13 mouse cellular contexts compared by ENCODE assay signal in the genomic region with DNA sequence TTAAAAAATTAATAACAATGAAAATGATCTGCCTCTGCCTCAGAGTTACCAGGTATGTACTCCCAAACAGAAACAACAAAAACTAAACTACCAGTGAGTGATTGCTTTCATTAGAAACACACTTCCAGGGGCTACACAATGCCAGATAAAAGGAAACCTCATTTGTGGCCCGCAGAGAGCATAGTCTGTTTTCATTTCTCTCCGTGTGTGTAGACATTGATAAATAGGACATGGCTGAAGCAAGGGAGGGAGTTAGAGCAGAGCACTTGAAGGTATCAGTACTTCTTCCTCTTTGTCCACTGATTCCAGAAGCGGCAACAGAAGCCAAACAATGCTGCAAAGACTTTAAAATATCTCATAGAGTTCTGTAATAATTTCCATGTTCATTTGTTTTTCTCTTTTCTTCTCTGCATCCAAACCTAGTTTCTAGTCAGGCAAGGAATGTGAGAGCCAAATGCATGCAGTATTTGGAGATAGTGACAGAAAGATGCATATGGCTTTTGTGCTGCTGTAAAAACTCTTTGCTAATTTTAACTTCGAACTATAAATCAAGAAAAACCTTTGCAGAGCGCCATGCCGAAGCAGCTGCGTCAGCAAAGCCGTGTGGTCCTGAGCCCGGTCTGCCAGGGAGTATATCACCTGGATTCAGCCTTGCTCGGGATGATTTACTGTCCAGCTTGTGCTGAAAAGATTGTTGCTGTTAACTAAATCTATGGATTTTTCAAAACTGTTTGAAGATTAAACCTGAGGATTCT.
DNase-seq lines count a peak whose midpoint lies in the region; ATAC-seq and TF ChIP-seq lines count a peak whose summit lies in the region.
"Had no signal": no experiment of that assay in that cellular context is flagged by ENCODE, and none has a peak within 500 bp of the region (broad histone marks: within the 10 kb centered on the region; RNA-seq: fewer than 3 reads in every experiment).

No protein-coding gene starts in this region.

- no peaks in the 10 kb centered on the region for H3K27me3 ChIP-seq in forebrain, postnatal 0 days (ENCODE audit: insufficient read depth, low read length)
- H3K27me3 ChIP-seq in forebrain, embryonic 13.5 days, result no peaks in the 10 kb centered on the region
- H3K27me3 ChIP-seq in intestine, embryonic 16.5 days (replicated peaks; ENCODE audit: control insufficient read depth, insufficient read depth, low read length), result no peaks in the 10 kb centered on the region
- no peaks in the 10 kb centered on the region for H3K27me3 ChIP-seq in stomach, embryonic 15.5 days (replicated peaks)
- H3K27me3 ChIP-seq: embryonic facial prominence, embryonic 15.5 days; heart, embryonic 15.5 days; midbrain, embryonic 12.5 days had no signal

- no peak for DNase-seq in forebrain, postnatal 0 days
- no peak for DNase-seq in left cerebral cortex, adult 2 months (ENCODE audit: extremely low spot score in 1 of 2, low spot score in 2 of 2)
- DNase-seq in left cerebral cortex, postnatal 4 days, result no peak
- DNase-seq in thymus, postnatal 10 days (ENCODE audit: low spot score in 2 of 2), result no peak
- DNase-seq in gastrocnemius, adult 2 months, result no peak
- DNase-seq: cerebellum, postnatal 10 days; kidney, adult 9 months had no signal

- ATAC-seq in forebrain, postnatal 0 days, result peak; percentile 56
- no peak for ATAC-seq in forebrain, embryonic 13.5 days
- no peak for ATAC-seq in intestine, embryonic 16.5 days
- ATAC-seq in stomach, embryonic 15.5 days (ENCODE audit: insufficient read depth, low FRiP score, low read depth), result peak; percentile 53; the same call in 1 of the 2 replicates

- H3K9ac ChIP-seq in forebrain, postnatal 0 days, result no peak overlapping the region
- no peak overlapping the region for H3K9ac ChIP-seq in forebrain, embryonic 13.5 days
- H3K9ac ChIP-seq in intestine, embryonic 16.5 days (ENCODE audit: low read depth, low read length), result no peak overlapping the region
- H3K9ac ChIP-seq in stomach, embryonic 15.5 days, result no peak overlapping the region
- H3K9ac ChIP-seq: embryonic facial prominence, embryonic 15.5 days; heart, embryonic 15.5 days; midbrain, embryonic 12.5 days had no signal

- 53% methylated on average over 10 of the region's 10 CpGs for WGBS in forebrain, postnatal 0 days
- WGBS in forebrain, embryonic 13.5 days, result 75% methylated on average over 10 of the region's 10 CpGs
- 33% methylated on average over 10 of the region's 10 CpGs for WGBS in intestine, embryonic 16.5 days
- WGBS in stomach, embryonic 15.5 days, result 31% methylated on average over 10 of the region's 10 CpGs

- intact Hi-C loops in left cerebral cortex, adult 2 months (cut with DNase I), result loop anchor here (2.0 to 5.0 kb wide), 2 partner anchors 68 to 92 kb away; partner anchors contain the start of gene Mettl24
- intact Hi-C loops in left cerebral cortex, postnatal 4 days (cut with DNase I), result no loop called here
- intact Hi-C loops in gastrocnemius, adult 2 months (cut with DNase I), result no loop called here

- H3K9me3 ChIP-seq in forebrain, postnatal 0 days (ENCODE audit: low read length), result no peaks in the 10 kb centered on the region
- H3K9me3 ChIP-seq in forebrain, embryonic 13.5 days (replicated peaks), result no peaks in the 10 kb centered on the region
- no peaks in the 10 kb centered on the region for H3K9me3 ChIP-seq in intestine, embryonic 16.5 days (ENCODE audit: control insufficient read depth, low read length)
- no peaks in the 10 kb centered on the region for H3K9me3 ChIP-seq in stomach, embryonic 15.5 days
- H3K9me3 ChIP-seq: embryonic facial prominence, embryonic 15.5 days; heart, embryonic 15.5 days; midbrain, embryonic 12.5 days had no signal

- peaks cover 6% of the 10 kb centered on the region; the same call in 1 of the 2 replicates for H3K4me1 ChIP-seq in forebrain, postnatal 0 days (ENCODE audit: insufficient read depth)
- peaks cover 9% of the 10 kb centered on the region for H3K4me1 ChIP-seq in forebrain, embryonic 13.5 days
- no peaks in the 10 kb centered on the region for H3K4me1 ChIP-seq in intestine, embryonic 16.5 days (ENCODE audit: control insufficient read depth, insufficient read depth, low read length)
- H3K4me1 ChIP-seq in stomach, embryonic 15.5 days, result no peaks in the 10 kb centered on the region
- H3K4me1 ChIP-seq: embryonic facial prominence, embryonic 15.5 days had no signal

- H3K4me2 ChIP-seq in forebrain, postnatal 0 days (ENCODE audit: low read depth), result no peak overlapping the region
- no peak overlapping the region for H3K4me2 ChIP-seq in forebrain, embryonic 13.5 days
- H3K4me2 ChIP-seq in intestine, embryonic 16.5 days (ENCODE audit: low read depth, low read length), result peak overlapping the region; percentile 30
- H3K4me2 ChIP-seq in stomach, embryonic 15.5 days, result peak overlapping the region; percentile 32; the same call in 1 of the 2 replicates
- H3K4me2 ChIP-seq: embryonic facial prominence, embryonic 15.5 days; heart, embryonic 15.5 days; midbrain, embryonic 12.5 days had no signal

- H3K36me3 ChIP-seq in forebrain, postnatal 0 days (ENCODE audit: insufficient read depth), result no peaks in the 10 kb centered on the region
- no peaks in the 10 kb centered on the region for H3K36me3 ChIP-seq in forebrain, embryonic 13.5 days (ENCODE audit: poor library complexity, severe bottlenecking)
- H3K36me3 ChIP-seq in intestine, embryonic 16.5 days (ENCODE audit: control insufficient read depth, insufficient read depth, low read length), result no peaks in the 10 kb centered on the region
- no peaks in the 10 kb centered on the region for H3K36me3 ChIP-seq in stomach, embryonic 15.5 days
- H3K36me3 ChIP-seq: embryonic facial prominence, embryonic 15.5 days; heart, embryonic 15.5 days; midbrain, embryonic 12.5 days had no signal

- TF ChIP-seq CTCF in forebrain, postnatal 0 days (IDR thresholded peaks at IDR 0.05; ENCODE audit: low read depth), result no peak
- TF ChIP-seq CTCF in left cerebral cortex, adult 2 months (IDR thresholded peaks at IDR 0.05), result no peak
- no peak for TF ChIP-seq CTCF in gastrocnemius, adult 2 months (IDR thresholded peaks at IDR 0.05)

- peak overlapping the region; percentile 62 for H3K27ac ChIP-seq in forebrain, postnatal 0 days (ENCODE audit: low read depth, low read length)
- H3K27ac ChIP-seq in forebrain, embryonic 13.5 days, result no peak overlapping the region
- peak overlapping the region; percentile 77 for H3K27ac ChIP-seq in left cerebral cortex, adult 2 months
- no peak overlapping the region for H3K27ac ChIP-seq in intestine, embryonic 16.5 days (ENCODE audit: low read length)
- no peak overlapping the region for H3K27ac ChIP-seq in stomach, embryonic 15.5 days
- no peak overlapping the region; the same call in 1 of the 2 replicates for H3K27ac ChIP-seq in gastrocnemius, adult 2 months
- H3K27ac ChIP-seq: embryonic facial prominence, embryonic 15.5 days; heart, embryonic 15.5 days; midbrain, embryonic 12.5 days had no signal

- H3K4me3 ChIP-seq in forebrain, postnatal 0 days (ENCODE audit: low read depth, low read length), result no peak overlapping the region
- no peak overlapping the region for H3K4me3 ChIP-seq in forebrain, embryonic 13.5 days
- no peak overlapping the region for H3K4me3 ChIP-seq in left cerebral cortex, adult 2 months
- H3K4me3 ChIP-seq in intestine, embryonic 16.5 days (ENCODE audit: low read length), result no peak overlapping the region; the same call in 1 of the 2 replicates
- no peak overlapping the region for H3K4me3 ChIP-seq in stomach, embryonic 15.5 days (replicated peaks)
- no peak overlapping the region for H3K4me3 ChIP-seq in gastrocnemius, adult 2 months
- H3K4me3 ChIP-seq: embryonic facial prominence, embryonic 15.5 days; heart, embryonic 15.5 days; midbrain, embryonic 12.5 days had no signal

Comparison
In these comparisons a context has a peak if more than half of its experiments do, and no peak if none do; other contexts are left out.
1. ATAC-seq: peak in forebrain, postnatal 0 days (single experiment) and stomach, embryonic 15.5 days (single experiment); none in forebrain, embryonic 13.5 days (single experiment) and intestine, embryonic 16.5 days (single experiment).
2. H3K27ac ChIP-seq: peak in forebrain, postnatal 0 days (single experiment) and left cerebral cortex, adult 2 months (single experiment); none in forebrain, embryonic 13.5 days (single experiment), intestine, embryonic 16.5 days (single experiment), stomach, embryonic 15.5 days (single experiment) and gastrocnemius, adult 2 months (single experiment).
3. H3K4me2 ChIP-seq: peak in intestine, embryonic 16.5 days (single experiment) and stomach, embryonic 15.5 days (single experiment); none in forebrain, postnatal 0 days (single experiment) and forebrain, embryonic 13.5 days (single experiment).